Mouse (Mus musculus) stomach, embryonic 16.5 days (tissue): ENCODE results near the gene Tmeff1. TPM values are rescaled to one million over a fixed set of nuclear protein-coding genes. Genes with fewer than 3 reads are reported as not detected.

Experiments
- ATAC-seq: fragments of 200-750 bp; cut with Nextera tagmentation; 2 replicates; pipeline ENCODE4 v1.8.0; 2017; ENCODE audit warnings: moderate number of reproducible peaks, moderate TSS enrichment; ENCODE audit not compliant: insufficient read depth, low FRiP score
- H3K27ac ChIP-seq: fragments of 300-500 bp; sonication (generic); 2 replicates; pipeline ENCODE4 v1.5.1; 2014; ENCODE audit warnings: low read length
- H3K27me3 ChIP-seq: fragments of 300-500 bp; sonication (generic); 2 replicates; pipeline ENCODE4 v1.6.1; 2014; ENCODE audit warnings: low read length, control low read depth, mixed read lengths; ENCODE audit not compliant: control insufficient read depth, insufficient read depth
- H3K36me3 ChIP-seq: fragments of 300-500 bp; sonication (generic); 2 replicates; pipeline ENCODE4 v1.6.1; 2014; ENCODE audit warnings: low read length; ENCODE audit not compliant: control insufficient read depth, insufficient read depth
- H3K4me1 ChIP-seq: fragments of 300-500 bp; sonication (generic); 2 replicates; pipeline ENCODE4 v1.6.1; 2014; ENCODE audit warnings: low read length, control low read depth, mixed read lengths; ENCODE audit not compliant: control insufficient read depth, insufficient read depth
- H3K4me2 ChIP-seq: fragments of 300-500 bp; sonication (generic); 2 replicates; pipeline ENCODE4 v1.6.1; 2014; ENCODE audit warnings: low read depth, low read length, mixed read lengths
- H3K4me3 ChIP-seq: fragments of 300-500 bp; sonication (generic); replicated peaks from 2 replicates; pipeline ENCODE4 v1.5.1; 2014; ENCODE audit warnings: mild to moderate bottlenecking, low read length
- H3K9ac ChIP-seq: fragments of 300-500 bp; sonication (generic); 2 replicates; pipeline ENCODE4 v1.6.1; 2014; ENCODE audit warnings: low read length
- H3K9me3 ChIP-seq: fragments of 300-500 bp; sonication (generic); replicated peaks from 2 replicates; pipeline ENCODE4 v1.6.1; 2016; ENCODE audit warnings: low read length, control low read depth; ENCODE audit not compliant: control insufficient read depth
- WGBS: fragments of 180-500 bp; shearing (Covaris S2); extraction: QIAGEN DNeasy Blood & Tissue Kit; methylation state at CpG from one replicate; pipeline ENCODE4 v1.1.7; 2014; 5-methylcytosine and 5-hydroxymethylcytosine counted together
- polyA plus RNA-seq: library from polyadenylated mRNA; unstranded; fragments of >200 nt; fragmentation: Nextera tagmentation; extraction: Ambion mirVana; gene quantifications from 2 replicates; pipeline ENCODE4 v1.2.1, GENCODE M21; 2015

Tmeff1 gene
- polyA plus RNA-seq, 1 experiment from 2014 or later: 7.9 TPM

- no peak overlapping the region for H3K27ac ChIP-seq
- H3K4me3 ChIP-seq: no peak overlapping the region
- 61% methylated on average over 6 of the region's 6 CpGs for WGBS
- ATAC-seq: no peak
- no peak overlapping the region for H3K9ac ChIP-seq
- H3K4me2 ChIP-seq: no peak overlapping the region
- H3K4me1 ChIP-seq: peaks cover 22% of the 10 kb centered on the region
- no peaks in the 10 kb centered on the region for H3K27me3 ChIP-seq
- H3K36me3 ChIP-seq: no peaks in the 10 kb centered on the region
- H3K9me3 ChIP-seq: no peaks in the 10 kb centered on the region
These were observed 41.7 kb upstream of the Tmeff1 start for GRCm38 (mm10) chr4:48543071-48543865.

GRCm38 (mm10) chr4:48544141-48544540 is 40.8 kb upstream of the Tmeff1 start:
- Histone ChIP-seq H3K27ac (no peak overlapping the region), H3K27me3 (no peaks in the 10 kb centered on the region), H3K4me1 (peaks cover 22% of the 10 kb centered on the region), H3K9ac (no peak overlapping the region), H3K4me2 (no peak overlapping the region), H3K4me3 (no peak overlapping the region), H3K36me3 (no peaks in the 10 kb centered on the region), H3K9me3 (no peaks in the 10 kb centered on the region)
- WGBS: 79% methylated on average over 8 of the region's 8 CpGs
- ATAC-seq: no peak

DNA sequence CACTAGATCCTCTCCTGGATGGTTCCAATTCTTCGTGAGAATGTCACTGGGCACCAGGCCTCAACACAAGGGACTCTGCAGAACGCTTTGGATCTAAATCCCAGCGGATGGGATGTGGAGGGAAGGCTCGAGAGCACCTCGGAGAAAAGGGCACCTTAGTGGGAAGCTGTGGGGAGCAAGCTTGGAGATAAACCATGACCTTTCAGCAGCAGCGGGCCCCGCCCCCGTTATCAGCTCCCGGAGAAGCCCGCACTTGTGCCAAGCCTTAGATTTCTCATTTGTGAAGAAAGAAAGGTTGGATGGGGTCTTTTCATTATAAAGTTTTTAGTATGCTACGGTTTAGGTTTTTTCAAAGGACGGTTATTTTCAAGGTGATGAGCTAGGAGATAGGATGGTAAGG is 39.0 kb upstream of the Tmeff1 start:
- 52% methylated on average over 12 of the region's 12 CpGs for WGBS
- Histone ChIP-seq H3K4me2 (no peak overlapping the region), H3K27me3 (no peaks in the 10 kb centered on the region), H3K9me3 (no peaks in the 10 kb centered on the region), H3K4me1 (peaks cover 18% of the 10 kb centered on the region), H3K4me3 (no peak overlapping the region), H3K9ac (no peak overlapping the region), H3K27ac (no peak overlapping the region), H3K36me3 (no peaks in the 10 kb centered on the region)
- ATAC-seq: no peak

GRCm38 (mm10) chr4:48546568-48547496 is 38.1 kb upstream of the Tmeff1 start:
- H3K4me2 ChIP-seq: no peak overlapping the region
- H3K4me3 ChIP-seq: no peak overlapping the region
- H3K36me3 ChIP-seq: no peaks in the 10 kb centered on the region
- ATAC-seq: no peak
- H3K4me1 ChIP-seq: peaks cover 12% of the 10 kb centered on the region
- WGBS: 77% methylated on average over 9 of the region's 9 CpGs
- no peak overlapping the region for H3K27ac ChIP-seq
- H3K27me3 ChIP-seq: no peaks in the 10 kb centered on the region
- no peak overlapping the region for H3K9ac ChIP-seq
- H3K9me3 ChIP-seq: no peaks in the 10 kb centered on the region

DNA sequence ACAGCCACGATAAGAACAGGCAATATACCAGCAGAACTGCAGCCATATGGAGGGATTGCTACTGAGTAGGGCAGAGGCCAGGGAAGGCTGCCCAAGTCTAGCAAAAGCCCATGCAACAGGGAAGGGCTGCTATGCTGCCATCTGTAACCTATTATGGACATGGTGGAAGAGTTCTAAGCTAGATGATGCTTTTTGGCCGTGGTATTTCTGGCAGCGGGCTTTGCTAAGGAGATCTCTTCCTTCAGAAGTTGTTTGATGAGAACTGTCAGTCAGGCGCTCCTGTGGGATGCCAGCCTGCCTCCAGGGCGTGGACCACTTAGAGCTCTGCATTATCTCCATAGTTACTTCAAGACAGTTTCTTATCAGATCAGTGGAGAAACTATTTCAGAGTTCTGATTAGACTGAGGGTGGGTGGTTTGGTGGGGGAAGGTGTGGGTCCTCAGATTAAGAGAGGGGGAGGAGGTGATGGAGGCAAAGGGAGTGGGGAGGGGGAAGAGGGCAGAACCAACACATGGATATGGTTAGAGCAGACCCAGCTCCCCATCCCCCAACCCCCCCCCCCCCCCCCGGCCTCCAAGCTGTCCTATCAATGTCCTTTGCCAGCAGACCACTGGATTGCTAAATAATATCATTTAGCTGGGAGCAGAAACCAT is 36.5 kb upstream of the Tmeff1 start:
- Histone ChIP-seq H3K27ac (no peak overlapping the region), H3K4me2 (no peak overlapping the region), H3K9ac (no peak overlapping the region), H3K4me3 (no peak overlapping the region), H3K9me3 (no peaks in the 10 kb centered on the region), H3K4me1 (no peaks in the 10 kb centered on the region), H3K27me3 (no peaks in the 10 kb centered on the region), H3K36me3 (0 out of 2 replicates have a peak, but pooled peaks cover 11% of the 10 kb centered on the region)
- ATAC-seq: no peak
- 50% methylated on average over 6 of the region's 6 CpGs for WGBS

GRCm38 (mm10) chr4:48549661-48550060 is 35.3 kb upstream of the Tmeff1 start:
- Histone ChIP-seq H3K4me2 (no peak overlapping the region), H3K36me3 (0 out of 2 replicates have a peak, but pooled peaks cover 13% of the 10 kb centered on the region), H3K27me3 (no peaks in the 10 kb centered on the region), H3K9me3 (no peaks in the 10 kb centered on the region), H3K27ac (no peak overlapping the region), H3K4me1 (no peaks in the 10 kb centered on the region), H3K4me3 (no peak overlapping the region), H3K9ac (no peak overlapping the region)
- 68% methylated on average over 5 of the region's 5 CpGs for WGBS
- no peak for ATAC-seq

- Histone ChIP-seq H3K4me1 (no peaks in the 10 kb centered on the region), H3K4me3 (no peak overlapping the region), H3K9ac (no peak overlapping the region), H3K4me2 (no peak overlapping the region), H3K27me3 (no peaks in the 10 kb centered on the region), H3K27ac (no peak overlapping the region), H3K36me3 (0 out of 2 replicates have a peak, but pooled peaks cover 13% of the 10 kb centered on the region), H3K9me3 (no peaks in the 10 kb centered on the region)
- no peak for ATAC-seq
- 93% methylated on average over 27 of the region's 27 CpGs for WGBS
These were observed 32.4 kb upstream of the Tmeff1 start for GRCm38 (mm10) chr4:48552486-48553064.

- no peak overlapping the region for H3K27ac ChIP-seq
- no peak overlapping the region for H3K4me2 ChIP-seq
- 0 out of 2 replicates have a peak, but pooled peaks cover 17% of the 10 kb centered on the region for H3K36me3 ChIP-seq
- H3K4me1 ChIP-seq: no peaks in the 10 kb centered on the region
- ATAC-seq: no peak
- no peaks in the 10 kb centered on the region for H3K27me3 ChIP-seq
- H3K9me3 ChIP-seq: no peaks in the 10 kb centered on the region
- H3K9ac ChIP-seq: no peak overlapping the region
- no peak overlapping the region for H3K4me3 ChIP-seq
- WGBS: 86% methylated on average over 7 of the region's 7 CpGs
These were observed 30.8 kb upstream of the Tmeff1 start for GRCm38 (mm10) chr4:48554132-48554531.
